Mouse (Mus musculus) neural tube, embryonic 13.5 days (tissue): ENCODE data around the gene Mrgprh. TPM values are rescaled to one million over a fixed set of nuclear protein-coding genes. Genes with fewer than 3 reads are reported as not detected.

Source experiments
- microRNA-seq: library from miRNA; unstranded; fragments of <30 nt; microRNA quantifications from one replicate; pipeline ENCODE4, GENCODE M21; 2016
- polyA plus RNA-seq: library from polyadenylated mRNA; unstranded; fragments of >200 nt; fragmentation: Nextera tagmentation; extraction: Ambion mirVana; gene quantifications from 2 replicates; pipeline ENCODE4 v1.2.1, GENCODE M21; 2015

Mrgprh gene
- polyA plus RNA-seq, 1 experiment from 2014 or later = not detected

Small RNA genes lying within 50 kb of the gene (microRNA-seq; reads per million reads assigned to microRNA genes)
- gene Gm24085 = not detected

Other genes starting within 250 kb of the Mrgprh start
- gene Slc22a1, start 200.2 kb upstream of the Mrgprh start, polyA plus RNA-seq = not detected in 2 replicates
- gene Igf2r, start 106.4 kb upstream of the Mrgprh start, polyA plus RNA-seq = 11.5 and 13.4 TPM in 2 replicates
- 0.14 TPM in 1 of 2 replicates, not detected in the other for gene Mas1, start 7.9 kb upstream of the Mrgprh start, polyA plus RNA-seq
- 1.9 and 2.5 TPM in 2 replicates for gene Pnldc1, start 34.2 kb downstream of the Mrgprh start, polyA plus RNA-seq
- gene Tcp1, start 39.7 kb downstream of the Mrgprh start, polyA plus RNA-seq = 410 and 432 TPM in 2 replicates
- 134 and 144 TPM in 2 replicates for gene Mrpl18, start 40.3 kb downstream of the Mrgprh start, polyA plus RNA-seq
- gene Acat3, start 64.6 kb downstream of the Mrgprh start, polyA plus RNA-seq = 0.39 and 1.1 TPM in 2 replicates
- gene Acat2, start 84.7 kb downstream of the Mrgprh start, polyA plus RNA-seq = 306 and 330 TPM in 2 replicates
- 136 and 148 TPM in 2 replicates for gene Wtap, start 118.1 kb downstream of the Mrgprh start, polyA plus RNA-seq
- 116 and 132 TPM in 2 replicates for gene Sod2, start 130.8 kb downstream of the Mrgprh start, polyA plus RNA-seq
- gene Gpr31b, start 176.3 kb downstream of the Mrgprh start, polyA plus RNA-seq = not detected in 2 replicates
- 0.33 TPM in 1 of 2 replicates, not detected in the other for gene Tcp10b, start 185.1 kb downstream of the Mrgprh start, polyA plus RNA-seq